8 mouse cellular contexts compared by ENCODE assay signal in the genomic region with DNA sequence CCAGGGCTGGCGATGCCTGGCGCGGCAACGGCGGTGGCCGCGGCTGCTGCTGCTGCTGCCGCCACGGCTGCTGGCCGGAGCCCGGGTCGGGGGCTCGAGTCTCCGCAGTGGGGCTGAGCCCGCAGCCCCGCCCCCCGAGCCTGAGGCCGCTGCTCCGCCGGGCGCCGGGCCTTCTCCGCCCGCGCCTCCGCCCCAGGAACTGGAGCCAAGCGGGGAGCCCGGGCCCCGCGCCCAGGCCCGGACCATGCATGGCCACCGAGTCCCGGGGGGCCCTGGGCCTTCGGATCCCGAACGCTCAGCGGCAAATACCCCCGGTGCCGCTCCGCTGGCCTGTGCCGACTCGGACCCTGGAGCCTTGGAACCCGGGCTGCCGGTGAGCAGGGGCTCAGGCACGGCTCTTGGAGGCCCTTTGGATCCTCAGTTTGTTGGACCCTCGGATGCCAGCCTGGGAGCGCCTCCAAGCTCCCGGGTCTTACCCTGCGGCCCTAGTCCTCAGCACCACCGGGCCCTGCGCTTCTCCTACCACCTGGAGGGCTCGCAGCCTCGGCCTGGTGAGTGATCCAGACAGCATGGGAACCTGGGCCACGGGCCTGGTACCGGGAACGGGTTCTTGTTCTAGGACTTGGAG. TPM values are rescaled to one million over a fixed set of nuclear protein-coding genes. Genes with fewer than 3 reads are reported as not detected.
A peak's percentile ranks its signal among the peaks of the same experiment; 100 is the strongest.
DNase-seq lines count a peak whose midpoint lies in the region; ATAC-seq and TF ChIP-seq lines count a peak whose summit lies in the region.

No protein-coding gene starts in this region.

- H3K9me3 ChIP-seq in ES-Bruce4 (replicated peaks; ENCODE audit: control insufficient read depth, insufficient read depth, low read length, poor library complexity, severe bottlenecking), result no peaks in the 10 kb centered on the region
- no peaks in the 10 kb centered on the region for H3K9me3 ChIP-seq in intestine, embryonic 16.5 days (ENCODE audit: control insufficient read depth, low read length)
- no peaks in the 10 kb centered on the region for H3K9me3 ChIP-seq in liver, embryonic 15.5 days (replicated peaks)

- whole genome bisulfite sequencing in intestine, embryonic 16.5 days, result 15% methylated on average over 43 of the region's 56 CpGs
- WGBS in liver, embryonic 15.5 days (ENCODE audit: insufficient replicate concordance), result 29% methylated on average over 54 of the region's 56 CpGs

- peak overlapping the region; percentile 51 for H3K4me2 ChIP-seq in intestine, embryonic 16.5 days (ENCODE audit: low read depth, low read length)
- H3K4me2 ChIP-seq in liver, embryonic 15.5 days, result peak overlapping the region; percentile 58

- H3K4me3 ChIP-seq in ES-Bruce4 (ENCODE audit: low read depth, low read length), result peak overlapping the region; percentile 86
- H3K4me3 ChIP-seq in intestine, embryonic 16.5 days (ENCODE audit: low read length), result peak overlapping the region; percentile 66
- H3K4me3 ChIP-seq in liver, embryonic 15.5 days (replicated peaks), result peak overlapping the region; percentile 52

- TF ChIP-seq CTCF in ES-Bruce4 (IDR thresholded peaks at IDR 0.05; ENCODE audit: low read depth, low read length), result no peak

- H3K27ac ChIP-seq in ES-Bruce4 (ENCODE audit: insufficient read depth, low read length), result no peak overlapping the region
- peak overlapping the region; percentile 77 for H3K27ac ChIP-seq in intestine, embryonic 16.5 days (ENCODE audit: low read length)
- H3K27ac ChIP-seq in liver, embryonic 15.5 days (replicated peaks), result peak overlapping the region; percentile 19; the same call in 1 of the 2 replicates

- no peaks in the 10 kb centered on the region for H3K27me3 ChIP-seq in ES-Bruce4 (ENCODE audit: control insufficient read depth, insufficient read depth, low read length, poor library complexity, severe bottlenecking)
- H3K27me3 ChIP-seq in intestine, embryonic 16.5 days (replicated peaks; ENCODE audit: control insufficient read depth, insufficient read depth, low read length), result no peaks in the 10 kb centered on the region
- H3K27me3 ChIP-seq in liver, embryonic 15.5 days, result peaks cover 44% of the 10 kb centered on the region

- H3K4me1 ChIP-seq in ES-Bruce4 (ENCODE audit: control insufficient read depth, insufficient read depth, low read length), result peaks cover under 1% of the 10 kb centered on the region
- 0 out of 2 replicates have a peak, but pooled peaks cover 7% of the 10 kb centered on the region for H3K4me1 ChIP-seq in intestine, embryonic 16.5 days (ENCODE audit: control insufficient read depth, insufficient read depth, low read length)
- H3K4me1 ChIP-seq in liver, embryonic 15.5 days (replicated peaks), result no peaks in the 10 kb centered on the region

- peak; percentile 62 for ATAC-seq in intestine, embryonic 16.5 days
- ATAC-seq in liver, embryonic 15.5 days (ENCODE audit: insufficient read depth), result peak; percentile 23; the same call in 1 of the 2 replicates

- TF ChIP-seq EP300 in ES-Bruce4 (IDR thresholded peaks at IDR 0.05; ENCODE audit: insufficient read depth, low read depth, low read length), result no peak

- H3K9ac ChIP-seq in ES-Bruce4 (ENCODE audit: low read depth, poor library complexity, severe bottlenecking), result peak overlapping the region; percentile 89
- peak overlapping the region; percentile 77 for H3K9ac ChIP-seq in intestine, embryonic 16.5 days (ENCODE audit: low read depth, low read length)
- H3K9ac ChIP-seq in liver, embryonic 15.5 days, result peak overlapping the region; percentile 32; the same call in 1 of the 2 replicates

- H3K36me3 ChIP-seq in ES-Bruce4 (ENCODE audit: control insufficient read depth, insufficient read depth, low read length, poor library complexity, severe bottlenecking), result peaks cover 14% of the 10 kb centered on the region
- no peaks in the 10 kb centered on the region for H3K36me3 ChIP-seq in intestine, embryonic 16.5 days (ENCODE audit: control insufficient read depth, insufficient read depth, low read length)
- H3K36me3 ChIP-seq in liver, embryonic 15.5 days (replicated peaks), result no peaks in the 10 kb centered on the region

- DNase-seq in adrenal gland, adult 18-20 months (ENCODE audit: low spot score in 2 of 2), result peak; percentile 30 to 39
- DNase-seq in adrenal gland, adult 8-10 months, result no peak
- DNase-seq in cerebellum, postnatal 36 days, result peak; percentile 29 to 38
- DNase-seq in gastrocnemius, postnatal 4 days (ENCODE audit: low spot score in 2 of 2), result peak; percentile 30 to 43
- DNase-seq in ovary, postnatal 36 days (ENCODE audit: low spot score), result peak; percentile 46

- TF ChIP-seq POLR2A in ES-Bruce4 (IDR thresholded peaks at IDR 0.05; ENCODE audit: insufficient read depth, low read length), result no peak

RNA-seq across cellular contexts. Expression of gene Fgd1, which starts 1.6 kb away (rescaled TPM):
- total RNA-seq in adrenal gland, adult 18-20 months (2021), result 10 to 100 TPM; 11.9 to 15.7 TPM
- total RNA-seq in adrenal gland, adult 8-10 months (2022), result 10 to 100 TPM; 17.1 to 25.9 (median 24.3) TPM
- polyA plus RNA-seq in ES-Bruce4 (2011; ENCODE audit: insufficient read depth, insufficient read length, low read depth, missing spikeins), result 89.9 and 92.5 TPM in 2 replicates
- total RNA-seq in gastrocnemius, postnatal 4 days (2021), result 10 to 100 TPM; 19.2 to 20.4 TPM
- polyA plus RNA-seq in intestine, embryonic 16.5 days (2015; fragmentation: Nextera tagmentation; extraction: Ambion mirVana), result 4.1 and 5.3 TPM in 2 replicates
- 1.9 and 2.4 TPM in 2 replicates for polyA plus RNA-seq in liver, embryonic 15.5 days (2015; fragmentation: Nextera tagmentation; extraction: Ambion mirVana)

RNA-seq across cellular contexts. Expression of gene Gnl3l, which starts 30.4 kb away (rescaled TPM):
- total RNA-seq in adrenal gland, adult 18-20 months (2021), result 10 to 100 TPM; 60.1 to 75.5 TPM
- 10 to 100 TPM; 79.3 to 90.8 (median 85.5) TPM for total RNA-seq in adrenal gland, adult 8-10 months (2022)
- 146 and 153 TPM in 2 replicates for polyA plus RNA-seq in ES-Bruce4 (2011; ENCODE audit: insufficient read depth, insufficient read length, low read depth, missing spikeins)
- total RNA-seq in gastrocnemius, postnatal 4 days (2021), result 10 to 100 TPM; 31.9 to 37.5 TPM
- polyA plus RNA-seq in intestine, embryonic 16.5 days (2015; fragmentation: Nextera tagmentation; extraction: Ambion mirVana), result 20.7 and 21.1 TPM in 2 replicates
- polyA plus RNA-seq in liver, embryonic 15.5 days (2015; fragmentation: Nextera tagmentation; extraction: Ambion mirVana), result 9.7 and 9.8 TPM in 2 replicates

RNA-seq across cellular contexts. Expression of gene Tsr2, which starts 48.8 kb away (rescaled TPM):
- total RNA-seq in adrenal gland, adult 18-20 months (2021), result 10 to 100 TPM; 42.9 to 49.3 TPM
- 10 to 100 TPM; 50.4 to 58.4 (median 54.8) TPM for total RNA-seq in adrenal gland, adult 8-10 months (2022)
- polyA plus RNA-seq in ES-Bruce4 (2011; ENCODE audit: insufficient read depth, insufficient read length, low read depth, missing spikeins), result 29.3 and 33.5 TPM in 2 replicates
- total RNA-seq in gastrocnemius, postnatal 4 days (2021), result 10 to 100 TPM; 16.8 to 18.1 TPM
- polyA plus RNA-seq in intestine, embryonic 16.5 days (2015; fragmentation: Nextera tagmentation; extraction: Ambion mirVana), result 26.3 and 32.6 TPM in 2 replicates
- polyA plus RNA-seq in liver, embryonic 15.5 days (2015; fragmentation: Nextera tagmentation; extraction: Ambion mirVana), result 9.6 and 10.6 TPM in 2 replicates

Comparison
In these comparisons a context has a peak if more than half of its experiments do, and no peak if none do; other contexts are left out.
1. H3K9ac ChIP-seq: peak in every context shown above with its lines; median percentile 89 in ES-Bruce4; 77 in intestine, embryonic 16.5 days; 32 in liver, embryonic 15.5 days.